Mouse (Mus musculus): ENCODE data around the gene Pik3c2g. TPM values are rescaled to one million over a fixed set of nuclear protein-coding genes. Genes with fewer than 3 reads are reported as not detected.
A peak's percentile ranks its signal among the peaks of the same experiment; 100 is the strongest.
"Not testable (repeated sequence)": the region's sequence is repeated elsewhere in the genome, so short reads cannot be mapped to it uniquely, and the experiment has no call there.

Pik3c2g gene
- total RNA-seq, 2 experiments from 2014 or later, result 1.6 to 2.5 TPM

- no peak for DNase-seq (ENCODE audit: low spot score in 2 of 2)
Observed at GRCm38 (mm10) chr6:139907138-139907537, 320.1 kb downstream of the Pik3c2g start.

GRCm38 (mm10) chr6:139908997-139909669 lies 322.1 kb downstream of the Pik3c2g start:
- DNase-seq (ENCODE audit: low spot score in 2 of 2), result no peak

GRCm38 (mm10) chr6:139928766-139929165 lies 341.7 kb downstream of the Pik3c2g start:
- no peak for DNase-seq (ENCODE audit: low spot score in 2 of 2)

- DNase-seq (ENCODE audit: low spot score in 2 of 2), result no peak
Observed at GRCm38 (mm10) chr6:139934861-139935260, 347.8 kb downstream of the Pik3c2g start.

- not testable (repeated sequence) for DNase-seq (ENCODE audit: low spot score in 2 of 2)
Observed at GRCm38 (mm10) chr6:139937581-139937980, 350.6 kb downstream of the Pik3c2g start.

- no peak for DNase-seq (ENCODE audit: low spot score in 2 of 2)
Observed at GRCm38 (mm10) chr6:139947106-139947879, 360.3 kb downstream of the Pik3c2g start.

GRCm38 (mm10) chr6:139953596-139953995 lies 366.6 kb downstream of the Pik3c2g start:
- DNase-seq (ENCODE audit: low spot score in 2 of 2), result peak in 1 of 2 experiments; percentile 7

GRCm38 (mm10) chr6:139957531-139958241 lies 370.7 kb downstream of the Pik3c2g start:
- DNase-seq (ENCODE audit: low spot score in 2 of 2), result no peak

GRCm38 (mm10) chr6:139963775-139964174 lies 376.8 kb downstream of the Pik3c2g start:
- no peak for DNase-seq (ENCODE audit: low spot score in 2 of 2)

GRCm38 (mm10) chr6:139964895-139965294 lies 377.9 kb downstream of the Pik3c2g start:
- no peak for DNase-seq (ENCODE audit: low spot score in 2 of 2)

GRCm38 (mm10) chr6:139966684-139967083 lies 379.7 kb downstream of the Pik3c2g start:
- no peak for DNase-seq (ENCODE audit: low spot score in 2 of 2)

GRCm38 (mm10) chr6:139971608-139972298 lies 384.7 kb downstream of the Pik3c2g start:
- no peak for DNase-seq (ENCODE audit: low spot score in 2 of 2)

GRCm38 (mm10) chr6:139974668-139975067 lies 387.6 kb downstream of the Pik3c2g start:
- DNase-seq (ENCODE audit: low spot score in 2 of 2), result no peak

- DNase-seq (ENCODE audit: low spot score in 2 of 2), result no peak
Observed at GRCm38 (mm10) chr6:139978114-139978513, 391.1 kb downstream of the Pik3c2g start.

- DNase-seq (ENCODE audit: low spot score in 2 of 2), result no peak
Observed at GRCm38 (mm10) chr6:139981061-139981460, 394.0 kb downstream of the Pik3c2g start.

- no peak for DNase-seq (ENCODE audit: low spot score in 2 of 2)
Observed at GRCm38 (mm10) chr6:139984069-139984468, 397.0 kb downstream of the Pik3c2g start.

- DNase-seq (ENCODE audit: low spot score in 2 of 2), result no peak
Observed at GRCm38 (mm10) chr6:139986564-139986963, 399.5 kb downstream of the Pik3c2g start.

- no peak for DNase-seq (ENCODE audit: low spot score in 2 of 2)
Observed at GRCm38 (mm10) chr6:139989075-139989474, 402.1 kb downstream of the Pik3c2g start.

- DNase-seq (ENCODE audit: low spot score in 2 of 2), result no peak
Observed at GRCm38 (mm10) chr6:139989597-139989996, 402.6 kb downstream of the Pik3c2g start.

GRCm38 (mm10) chr6:140005181-140005580 lies 418.2 kb downstream of the Pik3c2g start:
- no peak for DNase-seq (ENCODE audit: low spot score in 2 of 2)
